ENCODE assay signal across 17 mouse cellular contexts in genomic region chr8:111029589-111029988, GRCm38 (mm10). TPM values are rescaled to one million over a fixed set of nuclear protein-coding genes. Genes with fewer than 3 reads are reported as not detected.
DNase-seq lines count a peak whose midpoint lies in the region; ATAC-seq and TF ChIP-seq lines count a peak whose summit lies in the region.
"Had no signal": no experiment of that assay in that cellular context is flagged by ENCODE, and none has a peak within 500 bp of the region (broad histone marks: within the 10 kb centered on the region; RNA-seq: fewer than 3 reads in every experiment).

No protein-coding gene starts in this region.

- H3K4me3 ChIP-seq in testis, adult 2 months (ENCODE audit: control insufficient read depth, low read depth, low read length), result peak overlapping the region; percentile 85
- H3K4me3 ChIP-seq in liver, embryonic 13.5 days (replicated peaks), result peak overlapping the region; percentile 40
- H3K4me3 ChIP-seq in forebrain, embryonic 15.5 days, result no peak overlapping the region
- no peak overlapping the region for H3K4me3 ChIP-seq in stomach, postnatal 0 days (ENCODE audit: low read depth, low read length)
- H3K4me3 ChIP-seq: intestine, embryonic 15.5 days; midbrain, embryonic 10.5 days had no signal

- 25% methylated on average over 4 of the region's 4 CpGs for WGBS in liver, embryonic 13.5 days (ENCODE audit: insufficient replicate concordance)
- WGBS in forebrain, embryonic 15.5 days, result 57% methylated on average over 4 of the region's 4 CpGs
- WGBS in stomach, postnatal 0 days, result 53% methylated on average over 4 of the region's 4 CpGs

- H3K36me3 ChIP-seq in testis, adult 2 months (ENCODE audit: control insufficient read depth, insufficient read depth, low read length), result peaks cover 6% of the 10 kb centered on the region
- H3K36me3 ChIP-seq in liver, embryonic 13.5 days, result no peaks in the 10 kb centered on the region
- H3K36me3 ChIP-seq in forebrain, embryonic 15.5 days, result no peaks in the 10 kb centered on the region
- no peaks in the 10 kb centered on the region for H3K36me3 ChIP-seq in stomach, postnatal 0 days (ENCODE audit: control insufficient read depth, insufficient read depth, low read length)
- H3K36me3 ChIP-seq: intestine, embryonic 15.5 days; midbrain, embryonic 10.5 days had no signal

- no peak for ATAC-seq in liver, embryonic 13.5 days (ENCODE audit: low read depth)
- no peak for ATAC-seq in forebrain, embryonic 15.5 days (replicated peaks)
- no peak for ATAC-seq in stomach, postnatal 0 days (ENCODE audit: low FRiP score, low TSS enrichment)
- ATAC-seq: intestine, embryonic 15.5 days had no signal

- H3K9ac ChIP-seq in liver, embryonic 13.5 days, result peak overlapping the region; percentile 54; the same call in 1 of the 2 replicates
- no peak overlapping the region for H3K9ac ChIP-seq in forebrain, embryonic 15.5 days (replicated peaks)
- H3K9ac ChIP-seq in stomach, postnatal 0 days (ENCODE audit: low read length), result no peak overlapping the region
- H3K9ac ChIP-seq: intestine, embryonic 15.5 days had no signal

- H3K4me2 ChIP-seq in liver, embryonic 13.5 days, result peak overlapping the region; percentile 65
- no peak overlapping the region for H3K4me2 ChIP-seq in forebrain, embryonic 15.5 days (replicated peaks)
- H3K4me2 ChIP-seq in stomach, postnatal 0 days (replicated peaks; ENCODE audit: low read depth), result no peak overlapping the region
- H3K4me2 ChIP-seq: intestine, embryonic 15.5 days had no signal

- TF ChIP-seq CTCF in testis, adult 2 months (IDR thresholded peaks at IDR 0.05; ENCODE audit: control insufficient read depth, insufficient read depth, insufficient replicate concordance, low read depth, low read length), result no peak
- no peak for TF ChIP-seq CTCF in stomach, postnatal 0 days (IDR thresholded peaks at IDR 0.05; ENCODE audit: low read depth)

- peaks cover 5% of the 10 kb centered on the region for H3K4me1 ChIP-seq in testis, adult 2 months (ENCODE audit: control insufficient read depth, insufficient read depth, low read length)
- H3K4me1 ChIP-seq in liver, embryonic 13.5 days (replicated peaks), result peaks cover 39% of the 10 kb centered on the region
- peaks cover 18% of the 10 kb centered on the region for H3K4me1 ChIP-seq in forebrain, embryonic 15.5 days
- H3K4me1 ChIP-seq in stomach, postnatal 0 days (replicated peaks; ENCODE audit: control insufficient read depth, insufficient read depth), result no peaks in the 10 kb centered on the region

- H3K9me3 ChIP-seq in liver, embryonic 13.5 days (replicated peaks), result no peaks in the 10 kb centered on the region
- no peaks in the 10 kb centered on the region for H3K9me3 ChIP-seq in forebrain, embryonic 15.5 days
- no peaks in the 10 kb centered on the region for H3K9me3 ChIP-seq in stomach, postnatal 0 days (ENCODE audit: control insufficient read depth, low read length)
- H3K9me3 ChIP-seq: intestine, embryonic 15.5 days; midbrain, embryonic 10.5 days had no signal

- TF ChIP-seq EP300 in stomach, postnatal 0 days (optimal IDR thresholded peaks at IDR 0.05), result no peak

- no peaks in the 10 kb centered on the region for H3K27me3 ChIP-seq in testis, adult 2 months (ENCODE audit: control insufficient read depth, insufficient read depth, low read length)
- H3K27me3 ChIP-seq in liver, embryonic 13.5 days, result no peaks in the 10 kb centered on the region
- H3K27me3 ChIP-seq in forebrain, embryonic 15.5 days, result peaks cover 10% of the 10 kb centered on the region; the same call in 1 of the 2 replicates
- no peaks in the 10 kb centered on the region for H3K27me3 ChIP-seq in stomach, postnatal 0 days (ENCODE audit: control insufficient read depth, insufficient read depth, low read length)
- H3K27me3 ChIP-seq: intestine, embryonic 15.5 days had no signal

- DNase-seq in testis, postnatal 10 days (ENCODE audit: low spot score), result no peak
- peak; percentile 92 for DNase-seq in R1 (ENCODE audit: low read depth, low spot score)
- peak; percentile 27 for DNase-seq in liver, embryonic 13.5 days
- DNase-seq in right cerebral cortex, adult 2 months (ENCODE audit: low spot score in 2 of 2), result no peak
- no peak for DNase-seq in kidney, adult 9 months
- no peak for DNase-seq in stomach, postnatal 0 days (ENCODE audit: low spot score)
- DNase-seq: adrenal gland, postnatal 10 days; cerebellum, adult 11 months; heart, adult 18-20 months; lung, adult 18-20 months had no signal

- H3K27ac ChIP-seq in testis, adult 2 months (ENCODE audit: control insufficient read depth, insufficient read depth, low read depth, low read length), result no peak overlapping the region
- no peak overlapping the region for H3K27ac ChIP-seq in liver, embryonic 13.5 days
- no peak overlapping the region for H3K27ac ChIP-seq in forebrain, embryonic 15.5 days (replicated peaks)
- no peak overlapping the region for H3K27ac ChIP-seq in stomach, postnatal 0 days (replicated peaks)
- H3K27ac ChIP-seq: intestine, embryonic 15.5 days; midbrain, embryonic 10.5 days had no signal

- no peak for TF ChIP-seq POLR2A in testis, adult 2 months (IDR thresholded peaks at IDR 0.05; ENCODE audit: control insufficient read depth, low read depth, low read length)

RNA-seq across cellular contexts. Expression of gene Ddx19b, which starts 2.0 kb away (rescaled TPM):
- polyA plus RNA-seq in testis, adult 2 months (2012; rRNA removed), result 46.7 and 50.8 TPM in 2 replicates
- 3.4 and 4.0 TPM in 2 replicates for polyA plus RNA-seq in liver, embryonic 13.5 days (2015; fragmentation: Nextera tagmentation; extraction: Ambion mirVana)
- polyA plus RNA-seq in forebrain, embryonic 15.5 days (2015; fragmentation: Nextera tagmentation; extraction: Ambion mirVana), result 8.2 and 8.9 TPM in 2 replicates
- polyA plus RNA-seq in stomach, postnatal 0 days (2015; fragmentation: Nextera tagmentation; extraction: Ambion mirVana), result 4.1 and 4.8 TPM in 2 replicates

RNA-seq across cellular contexts. Expression of gene Aars, which starts 3.4 kb away (rescaled TPM):
- 46.5 and 49.4 TPM in 2 replicates for polyA plus RNA-seq in testis, adult 2 months (2012; rRNA removed)
- polyA plus RNA-seq in liver, embryonic 13.5 days (2015; fragmentation: Nextera tagmentation; extraction: Ambion mirVana), result 55.5 and 66.2 TPM in 2 replicates
- polyA plus RNA-seq in forebrain, embryonic 15.5 days (2015; fragmentation: Nextera tagmentation; extraction: Ambion mirVana), result 68.8 and 69.6 TPM in 2 replicates
- 27.4 and 28.8 TPM in 2 replicates for polyA plus RNA-seq in stomach, postnatal 0 days (2015; fragmentation: Nextera tagmentation; extraction: Ambion mirVana)

RNA-seq across cellular contexts. Expression of gene Exosc6, which starts 26.6 kb away (rescaled TPM):
- polyA plus RNA-seq in testis, adult 2 months (2012; rRNA removed), result not detected in 2 replicates
- 1.8 and 7.8 TPM in 2 replicates for polyA plus RNA-seq in liver, embryonic 13.5 days (2015; fragmentation: Nextera tagmentation; extraction: Ambion mirVana)
- not detected in 2 replicates for polyA plus RNA-seq in forebrain, embryonic 15.5 days (2015; fragmentation: Nextera tagmentation; extraction: Ambion mirVana)
- 8.6 and 10.0 TPM in 2 replicates for polyA plus RNA-seq in stomach, postnatal 0 days (2015; fragmentation: Nextera tagmentation; extraction: Ambion mirVana)
- polyA plus RNA-seq: cortical plate, adult 2 months; frontal cortex, adult 2 months; large intestine, adult 2 months had no signal

RNA-seq across cellular contexts. Expression of gene Ddx19a, which starts 32.0 kb away (rescaled TPM):
- polyA plus RNA-seq in testis, adult 2 months (2012; rRNA removed), result 5.1 and 5.8 TPM in 2 replicates
- polyA plus RNA-seq in liver, embryonic 13.5 days (2015; fragmentation: Nextera tagmentation; extraction: Ambion mirVana), result 11.3 and 12.5 TPM in 2 replicates
- 13.0 and 13.5 TPM in 2 replicates for polyA plus RNA-seq in forebrain, embryonic 15.5 days (2015; fragmentation: Nextera tagmentation; extraction: Ambion mirVana)
- 6.2 and 7.5 TPM in 2 replicates for polyA plus RNA-seq in stomach, postnatal 0 days (2015; fragmentation: Nextera tagmentation; extraction: Ambion mirVana)

Comparison
In these comparisons a context has a peak if more than half of its experiments do, and no peak if none do; other contexts are left out.
1. H3K4me3 ChIP-seq: peak in testis, adult 2 months (single experiment) and liver, embryonic 13.5 days (single experiment); none in forebrain, embryonic 15.5 days (single experiment) and stomach, postnatal 0 days (single experiment).
2. DNase-seq: peak in R1 (single experiment) and liver, embryonic 13.5 days (single experiment); none in testis, postnatal 10 days (single experiment), right cerebral cortex, adult 2 months (0 of 2), kidney, adult 9 months (single experiment) and stomach, postnatal 0 days (single experiment).